Mouse (Mus musculus): ENCODE measurements around the gene Lpin2.

DNA sequence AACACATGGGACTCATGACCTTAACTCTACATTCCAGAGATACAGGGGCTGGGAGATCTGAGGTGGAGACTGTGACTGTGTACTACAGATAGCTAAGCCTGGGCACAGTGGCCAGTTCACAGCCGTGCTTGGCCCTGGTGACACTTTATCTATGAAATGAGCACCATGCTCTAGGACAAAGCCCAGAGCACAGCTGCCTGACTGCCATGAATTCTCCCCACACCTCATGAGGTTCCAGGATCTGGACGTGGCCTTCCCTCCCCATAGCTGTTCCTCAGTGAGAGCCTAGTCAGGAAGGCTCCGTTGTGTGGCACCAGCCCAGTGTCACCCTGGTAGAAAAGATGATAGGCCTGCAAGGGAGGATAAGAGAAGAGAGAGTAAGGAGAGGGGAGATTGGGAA, 86.2 kb downstream of the Lpin2 start:
- TF ChIP-seq CTCF (IDR thresholded peaks at IDR 0.05; ENCODE audit: low read depth) (no peak), EP300 (IDR thresholded peaks at IDR 0.05; ENCODE audit: low read depth) (peak; percentile 90)

Measured in heart, postnatal 0 days (tissue).